Mouse (Mus musculus) midbrain, embryonic 11.5 days (tissue): ENCODE data around the gene Serping1. TPM values are rescaled to one million over a fixed set of nuclear protein-coding genes. Genes with fewer than 3 reads are reported as not detected.
"Not testable (repeated sequence)": the region's sequence is repeated elsewhere in the genome, so short reads cannot be mapped to it uniquely, and the experiment has no call there.

Experiments
- ATAC-seq: fragments of 200-750 bp; cut with Nextera tagmentation; 2 replicates; pipeline ENCODE4 v1.8.0; 2017; ENCODE audit warnings: moderate TSS enrichment, moderate library complexity; ENCODE audit not compliant: low FRiP score
- DNase-seq: peaks from one replicate; pipeline ENCODE4 v3.0.0; 2015; ENCODE audit warnings: low spot score; ENCODE audit errors: missing footprints
- H3K27ac ChIP-seq: fragments of 300-500 bp; sonication (generic); 2 replicates; pipeline ENCODE4 v1.5.1; 2014; ENCODE audit warnings: low read depth, low read length
- H3K27me3 ChIP-seq: fragments of 300-500 bp; sonication (generic); 2 replicates; pipeline ENCODE4 v1.6.1; 2014; ENCODE audit warnings: mild to moderate bottlenecking, low read length, moderate library complexity, mixed read lengths; ENCODE audit not compliant: control insufficient read depth, insufficient read depth
- H3K36me3 ChIP-seq: fragments of 300-500 bp; sonication (generic); 2 replicates; pipeline ENCODE4 v1.6.1; 2014; ENCODE audit warnings: mild to moderate bottlenecking, low read length, moderate library complexity, mixed read lengths; ENCODE audit not compliant: control insufficient read depth, insufficient read depth
- H3K4me1 ChIP-seq: fragments of 300-500 bp; sonication (generic); 2 replicates; pipeline ENCODE4 v1.6.1; 2014; ENCODE audit warnings: low read length; ENCODE audit not compliant: control insufficient read depth, insufficient read depth
- H3K4me2 ChIP-seq: fragments of 300-500 bp; sonication (generic); 2 replicates; pipeline ENCODE4 v1.6.1; 2014; ENCODE audit warnings: mild to moderate bottlenecking, moderate library complexity
- H3K4me3 ChIP-seq: fragments of 300-500 bp; sonication (generic); 2 replicates; pipeline ENCODE4 v1.5.1; 2014; ENCODE audit warnings: low read depth, low read length
- H3K9ac ChIP-seq: fragments of 300-500 bp; sonication (generic); 2 replicates; pipeline ENCODE4 v1.6.1; 2014; ENCODE audit warnings: low read length
- H3K9me3 ChIP-seq: fragments of 300-500 bp; sonication (generic); 2 replicates; pipeline ENCODE4 v1.6.1; 2016; ENCODE audit warnings: low read length; ENCODE audit not compliant: control insufficient read depth
- WGBS: fragments of 180-500 bp; shearing (Covaris S2); extraction: QIAGEN DNeasy Blood & Tissue Kit; methylation state at CpG from one replicate; pipeline ENCODE4 v1.1.7; 2014; 5-methylcytosine and 5-hydroxymethylcytosine counted together
- polyA plus RNA-seq: library from polyadenylated mRNA; unstranded; fragments of >200 nt; fragmentation: Nextera tagmentation; extraction: Ambion mirVana; gene quantifications from 2 replicates; pipeline ENCODE4 v1.2.1, GENCODE M21; 2014

The Serping1 gene
- polyA plus RNA-seq, 1 experiment from 2014 or later: 37.0 TPM

DNA sequence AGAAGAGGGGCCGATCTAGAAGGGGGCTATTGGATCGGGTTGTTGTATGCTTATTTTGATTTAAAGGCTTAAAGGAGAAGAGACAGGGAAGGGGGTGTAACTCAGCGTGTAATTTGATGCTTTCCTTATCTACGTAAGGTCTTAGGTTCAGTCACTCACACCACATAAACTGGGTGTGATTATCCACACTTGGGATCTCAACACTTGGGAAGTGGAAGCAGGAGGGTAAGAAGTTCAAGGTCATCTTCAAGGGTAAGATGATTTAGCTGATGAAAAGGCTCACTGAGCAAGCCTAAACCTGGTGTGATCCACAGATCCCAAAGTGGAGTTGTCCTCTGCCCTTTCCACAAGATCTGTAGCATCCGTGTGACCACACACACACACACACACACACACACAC lies 31.3 kb upstream of the Serping1 start:
- no peak overlapping the region for H3K27ac ChIP-seq
- WGBS: 75% methylated on average over 5 of the region's 5 CpGs
- H3K4me2 ChIP-seq: no peak overlapping the region
- DNase-seq (no peak), ATAC-seq (no peak)
- no peaks in the 10 kb centered on the region for H3K27me3 ChIP-seq
- peaks cover 4% of the 10 kb centered on the region; the same call in 1 of the 2 replicates for H3K4me1 ChIP-seq
- H3K4me3 ChIP-seq: no peak overlapping the region
- no peaks in the 10 kb centered on the region for H3K9me3 ChIP-seq
- H3K9ac ChIP-seq: no peak overlapping the region
- H3K36me3 ChIP-seq: no peaks in the 10 kb centered on the region

DNA sequence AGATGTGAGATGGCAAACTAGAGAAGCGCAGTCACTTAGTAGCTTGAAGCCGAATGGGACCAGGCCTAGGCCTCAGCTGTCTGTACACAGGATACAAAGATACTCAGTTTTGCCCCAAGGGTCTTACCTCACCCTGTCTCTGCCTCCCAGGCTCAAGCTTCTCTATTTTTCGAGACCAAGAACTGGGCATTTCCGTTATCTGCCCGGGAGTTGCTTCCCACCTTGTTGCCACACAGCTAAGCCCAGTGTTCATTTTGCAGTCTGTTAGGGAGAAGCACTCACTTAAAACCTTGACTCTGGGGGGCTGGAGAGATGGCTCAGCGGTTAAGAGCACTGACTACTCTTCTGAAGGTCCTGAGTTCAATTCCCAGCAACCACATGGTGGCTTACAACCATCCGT lies 28.7 kb upstream of the Serping1 start:
- WGBS: 90% methylated on average over 7 of the region's 7 CpGs
- no peak overlapping the region for H3K9ac ChIP-seq
- H3K36me3 ChIP-seq: no peaks in the 10 kb centered on the region
- peaks cover 2% of the 10 kb centered on the region; the same call in 1 of the 2 replicates for H3K4me1 ChIP-seq
- H3K27me3 ChIP-seq: no peaks in the 10 kb centered on the region
- peak; percentile 54 for DNase-seq
- no peak overlapping the region for H3K4me2 ChIP-seq
- ATAC-seq: no peak
- no peak overlapping the region for H3K27ac ChIP-seq
- no peaks in the 10 kb centered on the region for H3K9me3 ChIP-seq
- H3K4me3 ChIP-seq: no peak overlapping the region

DNA sequence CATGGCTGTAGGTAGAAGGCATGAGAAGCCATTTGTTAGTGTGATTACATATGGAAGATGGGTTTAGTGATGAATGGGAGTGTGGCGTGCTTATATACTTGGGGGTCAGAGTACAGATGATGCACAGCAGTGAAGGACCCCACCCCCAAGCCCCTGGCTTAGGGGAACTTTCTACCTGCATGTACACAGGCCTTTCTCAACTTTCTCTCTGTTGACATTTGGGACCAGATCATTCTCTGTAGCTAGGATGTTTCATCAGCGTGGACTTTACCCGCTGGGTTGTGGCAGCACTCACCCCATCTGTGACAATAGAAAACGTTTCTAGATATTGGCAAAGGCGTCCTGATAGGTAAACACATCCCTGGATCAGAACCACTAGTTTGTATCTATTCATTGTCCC lies 26.0 kb upstream of the Serping1 start:
- H3K4me3 ChIP-seq, ATAC-seq, H3K36me3 ChIP-seq, H3K27me3 ChIP-seq, H3K27ac ChIP-seq, H3K9me3 ChIP-seq, H3K4me2 ChIP-seq, H3K4me1 ChIP-seq, H3K9ac ChIP-seq: not testable (repeated sequence)
- peak; percentile 26 for DNase-seq
- WGBS: 79% methylated on average over 5 of the region's 5 CpGs

DNA sequence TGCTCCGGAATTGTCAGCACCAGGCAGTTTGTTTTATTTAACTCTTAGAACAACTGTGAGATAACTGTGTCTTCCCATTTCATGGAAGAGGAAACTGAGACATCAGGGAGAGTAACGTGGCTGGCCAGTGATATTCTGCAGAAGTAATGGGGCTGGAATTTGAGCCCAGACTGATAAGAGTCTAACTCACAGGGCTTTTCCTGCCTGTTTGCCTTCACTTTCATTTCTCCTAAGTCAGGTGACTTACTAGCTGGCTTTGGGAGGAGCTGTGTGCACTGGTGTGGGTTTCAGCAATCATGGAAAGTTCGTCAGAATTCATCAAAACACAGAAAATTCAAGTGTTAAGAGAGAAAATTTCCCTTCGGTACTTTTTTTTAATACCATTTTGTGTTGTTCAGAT lies 25.1 kb upstream of the Serping1 start:
- no peak overlapping the region for H3K4me2 ChIP-seq
- H3K4me3 ChIP-seq: no peak overlapping the region
- WGBS: 86% methylated on average over 4 of the region's 4 CpGs
- no peaks in the 10 kb centered on the region for H3K36me3 ChIP-seq
- DNase-seq: peak; percentile 17
- H3K27me3 ChIP-seq: no peaks in the 10 kb centered on the region
- no peak overlapping the region for H3K27ac ChIP-seq
- no peaks in the 10 kb centered on the region for H3K9me3 ChIP-seq
- H3K4me1 ChIP-seq: peaks cover 2% of the 10 kb centered on the region; the same call in 1 of the 2 replicates
- ATAC-seq: no peak
- H3K9ac ChIP-seq: no peak overlapping the region

DNA sequence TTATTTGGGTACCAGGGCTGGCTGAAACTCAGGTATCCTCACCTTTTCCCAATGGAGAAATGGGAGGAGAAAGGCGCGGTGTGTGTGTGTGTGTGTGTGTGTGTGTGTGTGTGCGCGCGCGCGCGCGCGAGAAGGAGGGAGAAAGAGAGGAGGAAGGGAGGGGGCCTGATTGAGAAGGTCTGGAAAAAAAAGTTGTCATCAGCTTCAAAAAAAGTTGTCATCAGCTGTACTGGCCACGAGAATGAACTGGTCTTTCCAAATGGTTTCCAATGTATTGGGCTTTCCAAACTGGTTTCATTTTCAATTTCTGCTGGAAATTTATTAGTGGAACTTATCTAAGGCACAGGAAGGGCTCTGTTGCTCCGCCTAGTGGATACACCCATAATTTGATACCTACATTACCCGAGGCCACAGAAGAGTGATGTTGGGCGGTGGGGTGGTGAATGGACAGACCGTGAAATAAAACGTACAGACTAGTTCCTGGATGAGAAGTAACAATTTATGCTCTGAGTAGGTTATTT lies 23.9 kb upstream of the Serping1 start:
- peak overlapping the region; percentile 48 for H3K4me3 ChIP-seq
- H3K9ac ChIP-seq: peak overlapping the region; percentile 62
- H3K27ac ChIP-seq: peak overlapping the region; percentile 32; the same call in 1 of the 2 replicates
- WGBS: under 1% methylated on average over 15 of the region's 16 CpGs
- DNase-seq: peak; percentile 93
- no peaks in the 10 kb centered on the region for H3K9me3 ChIP-seq
- no peaks in the 10 kb centered on the region for H3K36me3 ChIP-seq
- no peaks in the 10 kb centered on the region for H3K27me3 ChIP-seq
- peak; percentile 74 for ATAC-seq
- peak overlapping the region; percentile 76 for H3K4me2 ChIP-seq
- H3K4me1 ChIP-seq: peaks cover 2% of the 10 kb centered on the region; the same call in 1 of the 2 replicates

DNA sequence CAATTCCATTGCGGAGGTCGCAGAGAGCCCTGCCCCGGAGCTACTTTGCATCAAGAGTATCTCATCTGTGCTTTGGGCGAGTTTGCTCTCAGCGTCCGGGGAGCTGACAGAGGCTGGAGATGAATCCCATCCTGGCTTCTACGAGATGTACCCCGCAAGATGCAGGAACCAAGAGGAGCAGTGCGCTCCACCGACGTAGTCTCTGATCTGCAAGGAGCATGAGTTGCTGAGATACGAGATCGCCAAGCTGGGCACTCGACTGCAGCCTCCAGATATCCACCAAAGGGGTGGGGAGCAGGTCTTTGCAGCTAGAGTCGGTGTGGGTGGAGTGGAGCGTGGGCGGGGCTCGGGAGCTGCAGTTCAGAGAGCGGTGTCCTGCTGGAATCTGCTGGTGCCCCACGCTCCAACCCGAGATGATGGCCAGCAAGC lies 23.3 kb upstream of the Serping1 start, which contains the start of gene Ube2l6:
Ube2l6 (plus strand) TSS at position 336 of the 429 bp plus-strand sequence.
- no peaks in the 10 kb centered on the region for H3K9me3 ChIP-seq
- peak; percentile 79 for ATAC-seq

DNA sequence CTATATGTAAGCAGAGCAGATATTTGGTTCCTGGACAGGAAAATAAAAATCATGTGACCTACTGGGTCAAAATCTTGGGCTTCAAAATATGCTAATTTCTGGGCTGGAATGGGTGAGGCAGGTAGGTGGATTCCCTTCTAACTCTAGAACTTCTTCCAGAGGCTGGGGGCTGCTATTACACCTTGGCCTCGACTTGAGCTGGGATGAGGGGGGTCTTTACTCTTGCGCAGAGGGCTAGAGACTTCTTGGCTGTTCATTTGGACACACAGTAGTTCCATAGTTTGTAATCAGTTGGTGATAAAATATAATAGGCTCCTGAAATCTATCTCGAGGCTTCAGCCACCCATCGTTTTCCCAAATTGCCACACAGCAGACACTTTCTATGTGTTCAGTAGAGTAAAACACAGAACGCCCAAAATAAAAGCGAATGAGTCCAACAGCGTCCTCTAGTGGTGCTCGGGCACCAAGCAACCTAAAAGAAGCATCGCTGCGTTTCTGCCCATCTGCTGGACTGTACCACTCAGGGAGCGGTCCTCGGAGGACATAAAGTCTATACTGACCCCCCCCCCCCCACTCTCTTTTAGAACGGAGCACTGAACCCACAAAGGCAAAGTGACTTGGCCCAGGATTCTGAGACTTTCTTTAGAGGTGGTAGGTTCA lies 22.7 kb upstream of the Serping1 start:
- DNase-seq: peak; percentile 99
- peaks cover 2% of the 10 kb centered on the region; the same call in 1 of the 2 replicates for H3K4me1 ChIP-seq
- peak overlapping the region; percentile 76 for H3K4me2 ChIP-seq
- H3K27ac ChIP-seq: peak overlapping the region; percentile 32; the same call in 1 of the 2 replicates
- 9% methylated on average over 13 of the region's 13 CpGs for WGBS
- H3K4me3 ChIP-seq: peak overlapping the region; percentile 48
- H3K27me3 ChIP-seq: no peaks in the 10 kb centered on the region
- peak overlapping the region; percentile 62 for H3K9ac ChIP-seq
- ATAC-seq: peak; percentile 79
- H3K9me3 ChIP-seq: no peaks in the 10 kb centered on the region
- no peaks in the 10 kb centered on the region for H3K36me3 ChIP-seq

More for the DNA sequence above, 23.3 kb upstream of the Serping1 start, which contains the start of gene Ube2l6:
- Histone ChIP-seq H3K27me3 (no peaks in the 10 kb centered on the region), H3K4me3 (peak within 1 kb of the TSS; percentile 48), H3K36me3 (no peaks in the 10 kb centered on the region), H3K9ac (peak within 1 kb of the TSS; percentile 62), H3K4me1 (peaks cover 2% of the 10 kb centered on the region; the same call in 1 of the 2 replicates), H3K4me2 (peak within 1 kb of the TSS; percentile 76), H3K27ac (peak within 1 kb of the TSS; percentile 32; the same call in 1 of the 2 replicates)
- WGBS: under 1% methylated on average over 21 of the region's 21 CpGs
- peak; percentile 98 for DNase-seq

DNA sequence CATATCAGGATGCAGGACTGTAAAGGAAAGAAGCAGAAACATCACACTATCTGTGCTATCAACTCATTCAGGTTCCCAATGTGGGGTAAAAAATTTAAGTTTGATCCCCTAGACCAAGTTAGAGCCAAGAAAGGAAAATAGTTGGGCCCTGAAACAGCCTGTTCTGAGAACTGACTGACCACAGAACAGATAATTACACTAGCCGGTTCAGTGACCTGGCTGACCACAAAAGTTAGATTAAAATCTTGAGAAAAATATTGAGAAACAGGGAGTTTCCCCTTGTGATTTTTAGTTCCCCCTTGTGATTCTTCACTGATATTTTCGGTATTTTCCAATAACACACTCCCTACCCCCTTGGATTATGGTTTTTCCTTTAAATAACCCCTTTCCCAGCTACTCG lies 18.6 kb upstream of the Serping1 start:
- DNase-seq: no peak
- Histone ChIP-seq H3K9me3 (no peaks in the 10 kb centered on the region), H3K27ac (no peak overlapping the region), H3K4me2 (no peak overlapping the region), H3K4me1 (no peaks in the 10 kb centered on the region; the same call in 1 of the 2 replicates), H3K36me3 (no peaks in the 10 kb centered on the region), H3K9ac (no peak overlapping the region), H3K27me3 (no peaks in the 10 kb centered on the region), H3K4me3 (no peak overlapping the region)
- no peak for ATAC-seq
- WGBS: 88% methylated on average over 3 of the region's 3 CpGs

DNA sequence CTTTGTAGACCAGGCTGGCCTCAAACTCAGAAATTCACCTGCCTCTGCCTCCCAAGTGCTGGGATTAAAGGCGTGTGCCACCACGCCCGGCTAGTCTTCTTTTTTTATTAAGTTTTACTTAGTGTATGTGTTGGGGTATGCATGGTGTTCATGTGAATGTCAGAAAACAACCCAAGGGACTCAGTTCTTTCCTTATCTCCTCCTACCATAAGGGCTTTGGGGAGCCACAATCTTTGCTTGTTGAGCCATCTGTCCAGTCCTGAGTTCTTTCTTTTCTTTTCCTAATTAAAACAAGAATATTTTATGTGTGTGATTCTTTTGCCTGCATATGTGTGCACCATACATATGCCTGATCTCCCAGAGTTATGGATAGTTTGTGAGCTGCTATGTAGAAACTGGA lies 17.9 kb upstream of the Serping1 start:
- WGBS: 100% methylated on average over 3 of the region's 3 CpGs
- no peak for ATAC-seq

More for the DNA sequence above, 17.9 kb upstream of the Serping1 start:
- Histone ChIP-seq H3K27me3 (no peaks in the 10 kb centered on the region), H3K36me3 (no peaks in the 10 kb centered on the region), H3K9me3 (no peaks in the 10 kb centered on the region), H3K4me3 (no peak overlapping the region), H3K4me1 (no peaks in the 10 kb centered on the region; the same call in 1 of the 2 replicates), H3K4me2 (no peak overlapping the region), H3K9ac (no peak overlapping the region), H3K27ac (no peak overlapping the region)
- DNase-seq: no peak
